Mouse (Mus musculus): Measurements from ENCODE around the gene Phpt1. TPM values are rescaled to one million over a fixed set of nuclear protein-coding genes. Genes with fewer than 3 reads are reported as not detected.

Phpt1 gene
- polyA plus RNA-seq, 1 experiment = 102 TPM

DNA sequence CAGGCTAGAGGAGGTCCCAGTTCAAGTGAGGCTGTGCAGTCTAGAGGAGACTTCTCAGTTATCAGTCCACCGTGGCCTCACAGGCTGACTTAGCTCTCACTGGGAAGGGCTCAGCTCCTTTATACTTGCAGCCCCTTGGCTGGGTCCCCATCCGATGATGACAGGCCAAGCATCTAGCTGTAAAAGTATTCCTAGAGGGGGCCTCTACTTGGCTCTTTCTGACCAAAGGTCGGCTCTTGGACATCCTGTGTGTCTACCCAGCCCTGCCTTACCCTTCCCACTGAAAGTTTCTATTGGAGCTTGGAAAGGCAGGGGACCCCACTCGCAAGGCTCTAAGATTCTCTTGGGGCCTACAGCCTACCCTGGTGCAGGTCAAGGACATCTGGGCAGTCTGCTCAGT lies 3.8 kb downstream of the Phpt1 start:
- no peaks in the 10 kb centered on the region for H3K36me3 ChIP-seq (ENCODE audit: control insufficient read depth, insufficient read depth, low read length)
- H3K27me3 ChIP-seq (ENCODE audit: control insufficient read depth, insufficient read depth, low read length) = no peaks in the 10 kb centered on the region
- no peak overlapping the region for H3K4me3 ChIP-seq (ENCODE audit: control insufficient read depth, low read depth, low read length)
- H3K4me1 ChIP-seq (ENCODE audit: control insufficient read depth, insufficient read depth, low read length) = peaks cover 19% of the 10 kb centered on the region
- no peak for TF ChIP-seq POLR2A (IDR thresholded peaks at IDR 0.05; ENCODE audit: control insufficient read depth, low read depth, low read length)
- H3K27ac ChIP-seq (ENCODE audit: control insufficient read depth, insufficient read depth, low read depth, low read length) = no peak overlapping the region

DNA sequence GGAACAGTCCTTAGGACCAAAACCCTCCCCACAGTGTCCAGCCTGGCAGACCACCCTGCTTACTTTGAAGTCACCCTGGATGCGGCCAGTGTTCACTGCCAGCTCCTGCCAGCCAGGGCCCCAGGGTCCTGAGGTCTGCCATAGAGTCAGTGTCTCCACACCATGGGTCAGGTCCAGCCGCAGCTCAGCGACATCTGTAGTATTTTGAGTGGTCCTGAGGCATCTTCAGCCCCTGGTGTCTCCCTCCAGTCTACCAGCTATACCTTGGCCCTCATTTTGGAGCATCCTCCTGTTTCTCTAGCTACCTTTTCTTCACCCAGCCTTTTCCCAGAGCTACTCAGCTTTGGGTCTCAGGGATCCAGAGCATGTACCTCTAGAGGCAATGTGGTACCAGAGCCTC lies 5.7 kb downstream of the Phpt1 start:
- Histone ChIP-seq H3K36me3 (ENCODE audit: control insufficient read depth, insufficient read depth, low read length) (no peaks in the 10 kb centered on the region; the same call in 1 of the 2 replicates), H3K27ac (ENCODE audit: control insufficient read depth, insufficient read depth, low read depth, low read length) (no peak overlapping the region), H3K27me3 (ENCODE audit: control insufficient read depth, insufficient read depth, low read length) (no peaks in the 10 kb centered on the region), H3K4me1 (ENCODE audit: control insufficient read depth, insufficient read depth, low read length) (peaks cover 7% of the 10 kb centered on the region), H3K4me3 (ENCODE audit: control insufficient read depth, low read depth, low read length) (no peak overlapping the region)
- TF ChIP-seq CTCF (IDR thresholded peaks at IDR 0.05; ENCODE audit: control insufficient read depth, insufficient read depth, insufficient replicate concordance, low read depth, low read length) = no peak
- no peak for TF ChIP-seq POLR2A (IDR thresholded peaks at IDR 0.05; ENCODE audit: control insufficient read depth, low read depth, low read length)

DNA sequence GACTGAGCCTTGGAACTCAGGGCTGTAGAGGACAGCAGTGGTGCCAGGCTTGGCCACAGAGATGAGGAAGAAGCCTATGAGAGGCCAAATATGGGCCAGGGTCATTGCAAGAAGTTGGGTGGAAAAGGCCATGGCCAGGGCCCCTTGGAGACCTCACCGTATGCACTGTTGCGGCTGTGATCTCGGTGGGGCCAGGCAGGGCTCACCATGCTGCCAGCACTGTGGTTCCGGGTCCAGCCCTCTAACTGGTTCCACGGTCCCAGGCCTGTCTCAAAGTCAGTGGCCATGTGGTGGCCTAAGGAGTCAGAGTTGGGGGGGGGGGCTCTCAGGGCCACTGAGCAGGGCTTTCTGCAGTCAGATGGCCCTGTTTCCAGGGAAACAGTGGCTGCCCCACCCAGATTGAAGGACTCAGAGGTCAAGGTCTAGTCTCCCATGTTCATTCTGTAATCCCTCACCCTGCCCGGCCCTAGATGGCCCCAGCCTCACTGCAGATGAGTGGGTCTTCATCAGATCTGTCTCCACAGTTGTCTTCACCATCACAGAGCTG lies 6.5 kb downstream of the Phpt1 start:
- Histone ChIP-seq H3K4me3 (ENCODE audit: control insufficient read depth, low read depth, low read length) (no peak overlapping the region), H3K4me1 (ENCODE audit: control insufficient read depth, insufficient read depth, low read length) (peaks cover 4% of the 10 kb centered on the region), H3K36me3 (ENCODE audit: control insufficient read depth, insufficient read depth, low read length) (no peaks in the 10 kb centered on the region; the same call in 1 of the 2 replicates), H3K27ac (ENCODE audit: control insufficient read depth, insufficient read depth, low read depth, low read length) (no peak overlapping the region), H3K27me3 (ENCODE audit: control insufficient read depth, insufficient read depth, low read length) (no peaks in the 10 kb centered on the region)
- TF ChIP-seq POLR2A (IDR thresholded peaks at IDR 0.05; ENCODE audit: control insufficient read depth, low read depth, low read length) (no peak), CTCF (IDR thresholded peaks at IDR 0.05; ENCODE audit: control insufficient read depth, insufficient read depth, insufficient replicate concordance, low read depth, low read length) (no peak)

DNA sequence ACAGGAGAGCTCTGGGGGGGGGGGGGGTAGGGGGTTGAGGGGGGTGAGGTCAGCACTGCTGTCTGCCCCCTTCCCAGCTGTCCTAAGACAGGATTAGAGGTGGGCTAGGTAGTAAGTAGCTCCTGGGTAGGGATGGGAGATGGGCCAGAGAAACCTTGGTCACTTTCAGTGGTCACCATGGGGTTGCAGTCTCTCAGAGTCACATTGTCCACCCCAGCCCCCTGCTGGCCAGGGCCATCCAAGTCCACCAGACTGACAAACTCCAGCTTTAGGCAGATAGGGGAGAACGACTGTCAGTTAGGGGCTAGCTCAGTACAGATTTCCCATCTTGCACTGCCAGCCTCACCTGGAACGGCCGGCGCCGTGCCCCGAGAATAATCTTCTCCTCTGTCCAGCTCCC lies 8.5 kb downstream of the Phpt1 start:
- no peaks in the 10 kb centered on the region for H3K27me3 ChIP-seq (ENCODE audit: control insufficient read depth, insufficient read depth, low read length)
- H3K4me1 ChIP-seq (ENCODE audit: control insufficient read depth, insufficient read depth, low read length) = peaks cover 2% of the 10 kb centered on the region; the same call in 1 of the 2 replicates
- H3K4me3 ChIP-seq (ENCODE audit: control insufficient read depth, low read depth, low read length) = no peak overlapping the region
- no peaks in the 10 kb centered on the region; the same call in 1 of the 2 replicates for H3K36me3 ChIP-seq (ENCODE audit: control insufficient read depth, insufficient read depth, low read length)
- H3K27ac ChIP-seq (ENCODE audit: control insufficient read depth, insufficient read depth, low read depth, low read length) = no peak overlapping the region
- TF ChIP-seq CTCF (IDR thresholded peaks at IDR 0.05; ENCODE audit: control insufficient read depth, insufficient read depth, insufficient replicate concordance, low read depth, low read length) (no peak), POLR2A (IDR thresholded peaks at IDR 0.05; ENCODE audit: control insufficient read depth, low read depth, low read length) (no peak)

DNA sequence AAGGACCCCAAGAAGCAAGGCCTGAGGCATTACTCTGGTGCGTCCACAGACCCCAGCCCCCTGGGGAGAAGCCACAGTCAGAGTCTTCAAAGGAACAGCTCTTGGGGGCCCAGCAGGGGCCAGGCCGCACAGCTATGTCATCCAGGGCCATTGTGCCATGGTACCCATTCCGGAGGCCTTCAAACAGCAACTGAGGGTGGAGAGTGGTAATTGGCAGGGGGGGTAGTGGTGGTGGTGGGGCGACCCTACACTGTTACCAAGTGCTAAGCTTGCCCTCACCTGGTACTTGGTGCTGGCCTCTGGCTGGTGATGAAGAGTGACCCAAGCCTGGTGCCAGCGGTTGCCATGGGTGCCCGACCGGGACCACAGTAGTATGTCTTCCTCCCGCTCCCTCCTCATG lies 9.3 kb downstream of the Phpt1 start:
- peaks cover 2% of the 10 kb centered on the region; the same call in 1 of the 2 replicates for H3K4me1 ChIP-seq (ENCODE audit: control insufficient read depth, insufficient read depth, low read length)
- no peak for TF ChIP-seq CTCF (IDR thresholded peaks at IDR 0.05; ENCODE audit: control insufficient read depth, insufficient read depth, insufficient replicate concordance, low read depth, low read length)
- TF ChIP-seq POLR2A (IDR thresholded peaks at IDR 0.05; ENCODE audit: control insufficient read depth, low read depth, low read length) = no peak
- no peak overlapping the region for H3K4me3 ChIP-seq (ENCODE audit: control insufficient read depth, low read depth, low read length)
- H3K27me3 ChIP-seq (ENCODE audit: control insufficient read depth, insufficient read depth, low read length) = no peaks in the 10 kb centered on the region
- H3K27ac ChIP-seq (ENCODE audit: control insufficient read depth, insufficient read depth, low read depth, low read length) = no peak overlapping the region
- no peaks in the 10 kb centered on the region; the same call in 1 of the 2 replicates for H3K36me3 ChIP-seq (ENCODE audit: control insufficient read depth, insufficient read depth, low read length)

DNA sequence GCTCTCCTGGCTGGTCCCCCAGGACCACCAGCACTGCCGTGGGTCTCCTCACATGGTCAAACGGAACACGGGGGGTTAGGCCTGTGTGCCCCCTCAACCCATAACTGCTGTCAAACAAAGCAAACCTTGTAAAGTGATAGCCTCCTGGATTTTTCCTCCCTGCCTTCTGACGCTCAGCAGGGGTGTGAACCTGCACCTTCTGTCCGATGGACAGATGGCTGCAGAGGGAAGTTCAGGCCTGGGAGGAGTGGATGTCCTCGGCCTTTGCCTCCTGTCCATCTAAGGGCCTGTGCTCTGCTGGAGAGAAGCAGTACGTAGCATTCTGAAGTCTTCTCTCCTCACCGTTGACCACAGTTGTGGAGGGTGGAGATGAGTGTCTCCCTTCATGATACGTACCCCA lies 13.1 kb downstream of the Phpt1 start:
- Histone ChIP-seq H3K27me3 (ENCODE audit: control insufficient read depth, insufficient read depth, low read length) (no peaks in the 10 kb centered on the region), H3K27ac (ENCODE audit: control insufficient read depth, insufficient read depth, low read depth, low read length) (no peak overlapping the region), H3K4me1 (ENCODE audit: control insufficient read depth, insufficient read depth, low read length) (peaks cover 4% of the 10 kb centered on the region), H3K4me3 (ENCODE audit: control insufficient read depth, low read depth, low read length) (no peak overlapping the region), H3K36me3 (ENCODE audit: control insufficient read depth, insufficient read depth, low read length) (no peaks in the 10 kb centered on the region; the same call in 1 of the 2 replicates)
- TF ChIP-seq CTCF (IDR thresholded peaks at IDR 0.05; ENCODE audit: control insufficient read depth, insufficient read depth, insufficient replicate concordance, low read depth, low read length) = no peak
- no peak for TF ChIP-seq POLR2A (IDR thresholded peaks at IDR 0.05; ENCODE audit: control insufficient read depth, low read depth, low read length)

DNA sequence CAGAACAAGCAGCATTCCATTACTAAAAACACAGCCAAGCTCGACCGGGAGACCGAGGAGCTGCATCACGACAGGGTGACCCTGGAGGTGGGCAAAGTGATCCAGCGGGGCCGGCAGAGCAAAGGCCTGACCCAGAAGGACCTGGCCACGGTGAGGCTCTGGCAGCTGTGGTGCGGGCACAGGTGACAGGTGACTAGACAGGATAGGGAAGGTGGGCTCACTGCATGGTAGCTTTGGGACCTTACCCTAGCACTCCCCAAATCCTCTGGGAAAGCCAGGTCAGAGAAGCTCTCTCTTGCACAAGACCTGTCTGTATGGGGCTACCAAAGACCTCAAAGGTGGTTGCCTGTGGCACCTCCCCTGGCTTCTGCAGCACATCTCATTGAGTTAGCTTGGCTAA lies 14.5 kb downstream of the Phpt1 start:
- Histone ChIP-seq H3K4me3 (ENCODE audit: control insufficient read depth, low read depth, low read length) (no peak overlapping the region), H3K27ac (ENCODE audit: control insufficient read depth, insufficient read depth, low read depth, low read length) (no peak overlapping the region), H3K4me1 (ENCODE audit: control insufficient read depth, insufficient read depth, low read length) (peaks cover 4% of the 10 kb centered on the region), H3K27me3 (ENCODE audit: control insufficient read depth, insufficient read depth, low read length) (no peaks in the 10 kb centered on the region), H3K36me3 (ENCODE audit: control insufficient read depth, insufficient read depth, low read length) (no peaks in the 10 kb centered on the region; the same call in 1 of the 2 replicates)
- no peak for TF ChIP-seq POLR2A (IDR thresholded peaks at IDR 0.05; ENCODE audit: control insufficient read depth, low read depth, low read length)
- TF ChIP-seq CTCF (IDR thresholded peaks at IDR 0.05; ENCODE audit: control insufficient read depth, insufficient read depth, insufficient replicate concordance, low read depth, low read length) = no peak
